Mouse (Mus musculus) frontal cortex, adult (tissue): Measurements from ENCODE around the gene Slc27a3.

Source experiments
- ATAC-seq: cut with Nextera tagmentation; 2 replicates; pipeline ENCODE4 v1.9.2; 2017; ENCODE audit warnings: mild to moderate bottlenecking, moderate library complexity, mixed read lengths; ENCODE audit not compliant: low TSS enrichment

The Slc27a3 gene

GRCm38 (mm10) chr3:90391004-90391403 is 1.3 kb upstream of the Slc27a3 start:
- no peak for ATAC-seq

DNA sequence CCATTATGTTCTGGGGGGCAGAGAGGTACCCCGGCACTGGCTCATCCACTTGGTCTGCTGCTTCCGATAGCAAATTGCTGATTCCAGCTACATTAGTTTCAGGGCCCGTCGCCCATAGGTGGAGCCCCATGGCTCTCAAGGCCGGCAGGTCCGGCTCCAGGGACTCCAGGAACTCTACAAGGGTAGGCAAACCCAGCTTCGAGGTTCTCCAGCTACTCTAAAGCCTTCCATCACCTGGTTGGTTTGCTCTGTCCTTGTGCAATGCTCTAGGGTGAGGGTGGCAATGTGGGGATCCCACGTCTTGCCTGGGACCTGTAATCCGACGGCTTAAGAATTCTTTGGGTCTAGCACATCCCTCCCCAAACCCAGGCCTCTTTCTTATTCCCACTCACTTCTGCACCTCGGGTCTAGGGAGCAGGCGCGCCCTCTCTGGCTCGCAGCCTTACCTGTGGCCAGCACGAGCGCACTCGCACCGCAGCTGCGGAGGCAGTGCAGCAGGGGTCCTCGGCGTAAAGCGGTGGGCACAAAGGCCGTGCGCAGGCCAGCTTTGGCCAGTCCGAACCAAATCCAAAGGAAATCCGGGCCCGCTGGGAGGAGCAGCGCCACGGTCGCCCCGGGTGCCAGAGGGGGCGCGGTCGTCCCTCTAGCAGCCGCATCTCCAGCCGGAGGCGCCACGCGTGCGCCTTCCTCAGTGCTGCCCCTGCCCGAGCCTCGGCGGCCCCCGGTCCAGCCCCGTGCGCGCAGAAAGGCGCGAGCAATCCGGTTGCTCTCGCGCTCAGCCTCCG is 820 bp downstream of the Slc27a3 start:
- ATAC-seq: peak; percentile 31

- no peak for ATAC-seq
Observed at GRCm38 (mm10) chr3:90388192-90388591, 1.5 kb downstream of the Slc27a3 start.

GRCm38 (mm10) chr3:90387483-90387882 is 2.3 kb downstream of the Slc27a3 start:
- ATAC-seq: no peak

- no peak for ATAC-seq
Observed at GRCm38 (mm10) chr3:90386817-90387216, 2.9 kb downstream of the Slc27a3 start.

- ATAC-seq: no peak
Observed at GRCm38 (mm10) chr3:90384851-90385375, 4.8 kb downstream of the Slc27a3 start.

DNA sequence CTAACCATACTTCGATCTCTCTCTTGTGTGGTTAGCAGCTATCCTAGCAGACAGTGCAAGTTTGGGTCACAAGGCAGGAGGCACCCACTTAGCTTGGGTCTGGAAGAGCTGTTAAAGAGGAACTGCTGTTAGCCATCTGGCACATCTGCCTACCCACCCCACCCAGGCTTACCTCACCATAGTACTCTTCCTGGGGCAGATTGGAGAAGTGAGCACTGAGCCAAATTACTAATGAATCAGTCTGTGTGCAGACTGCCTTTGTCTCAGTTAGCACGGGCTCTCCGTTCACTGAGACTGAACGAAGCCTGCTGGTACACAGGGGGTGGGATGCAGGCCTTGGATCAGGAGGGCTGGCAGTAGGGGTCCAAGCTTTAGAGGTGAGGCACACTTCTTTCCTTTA is 6.0 kb downstream of the Slc27a3 start:
- no peak for ATAC-seq

GRCm38 (mm10) chr3:90381727-90382126 is 8.0 kb downstream of the Slc27a3 start:
- ATAC-seq: no peak

DNA sequence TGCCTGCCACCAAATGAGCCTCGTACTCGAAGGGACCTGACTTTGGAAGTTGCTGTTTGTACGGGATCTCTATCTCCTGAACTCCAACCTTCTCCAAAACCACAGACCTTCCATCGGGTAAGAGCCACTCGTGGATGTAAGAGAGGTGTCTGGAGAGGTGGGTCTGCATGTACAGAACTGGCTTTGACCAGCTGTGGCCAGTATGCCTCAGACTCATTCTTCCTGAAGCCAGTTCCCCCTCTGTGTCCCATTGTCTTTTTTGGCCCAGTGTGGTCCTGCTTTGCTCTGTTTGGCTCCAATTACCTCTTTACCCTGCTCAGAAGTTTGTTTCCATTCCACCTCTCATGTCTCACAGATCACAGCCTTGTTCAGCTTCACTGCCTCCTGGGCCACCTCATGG is 11.2 kb downstream of the Slc27a3 start:
- no peak for ATAC-seq

DNA sequence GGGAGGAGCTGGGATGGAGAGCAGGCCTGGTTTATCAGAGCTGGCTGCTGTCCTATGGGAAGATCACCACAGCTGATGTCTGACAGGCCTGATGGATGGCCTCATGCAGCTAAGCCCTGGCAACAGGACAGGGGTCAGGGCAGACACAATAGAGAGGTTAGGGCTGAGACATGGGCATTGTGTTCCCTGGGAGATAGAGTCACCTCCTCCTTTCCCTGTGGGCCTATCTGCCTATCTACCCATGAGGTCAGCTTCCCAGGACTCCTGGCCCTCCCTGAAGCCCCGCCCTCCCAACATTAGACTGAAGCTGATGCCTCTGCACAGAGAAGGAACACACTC is 13.5 kb downstream of the Slc27a3 start:
- no peak for ATAC-seq

DNA sequence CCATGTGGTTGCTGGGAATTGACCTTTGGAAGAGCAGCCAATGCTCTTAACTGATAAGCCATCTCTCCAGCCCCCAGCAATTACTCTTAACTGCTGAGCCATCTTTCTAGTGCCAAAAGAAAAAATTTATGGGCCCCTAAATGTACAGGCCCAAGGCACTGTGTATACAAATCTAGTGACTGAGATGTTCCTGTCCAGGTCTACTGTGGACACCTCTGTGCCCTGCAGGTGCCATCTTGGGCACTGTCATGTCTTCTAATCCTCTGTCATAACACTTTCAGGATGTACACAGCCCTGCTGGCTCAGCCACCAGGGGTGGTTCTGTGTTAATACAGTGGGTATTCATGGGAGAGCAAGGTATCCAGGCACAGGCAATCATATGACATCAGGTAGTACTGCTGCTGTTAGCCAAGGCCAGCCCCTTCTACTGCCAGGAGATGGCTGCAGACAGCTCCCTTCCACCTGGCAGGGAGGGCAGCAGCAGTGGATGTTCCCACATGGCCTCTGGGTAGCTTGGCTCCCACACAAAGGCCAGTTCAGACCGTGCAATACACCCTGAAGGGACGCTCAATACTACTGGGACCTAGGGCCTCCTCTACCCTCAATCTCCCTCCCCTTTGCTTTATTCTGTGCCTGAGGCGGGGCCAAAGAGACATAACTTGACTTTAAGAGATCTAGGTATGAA is 14.0 kb downstream of the Slc27a3 start:
- ATAC-seq: no peak

GRCm38 (mm10) chr3:90374368-90374767 is 15.4 kb downstream of the Slc27a3 start:
- no peak for ATAC-seq

GRCm38 (mm10) chr3:90373432-90374028 is 16.2 kb downstream of the Slc27a3 start:
- peak; percentile 68 for ATAC-seq

DNA sequence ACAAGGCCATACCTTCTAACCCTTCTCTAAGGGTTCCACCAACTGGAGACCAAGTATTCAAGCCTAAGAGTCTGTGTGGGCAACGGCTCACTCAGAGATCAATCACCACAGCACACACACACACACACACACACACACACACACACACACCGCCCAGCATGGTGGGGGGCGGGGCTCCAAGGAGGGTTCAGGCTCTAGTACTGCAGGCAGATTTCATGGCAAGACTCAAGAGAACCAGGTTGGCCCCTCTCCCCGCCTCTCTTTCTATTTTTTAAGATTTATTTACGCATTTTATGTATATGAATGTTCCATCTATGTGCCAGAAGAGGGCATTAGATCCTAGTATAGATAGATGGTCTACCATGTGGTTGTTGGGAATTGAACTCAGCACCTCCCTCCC is 16.9 kb downstream of the Slc27a3 start:
- ATAC-seq: no peak

DNA sequence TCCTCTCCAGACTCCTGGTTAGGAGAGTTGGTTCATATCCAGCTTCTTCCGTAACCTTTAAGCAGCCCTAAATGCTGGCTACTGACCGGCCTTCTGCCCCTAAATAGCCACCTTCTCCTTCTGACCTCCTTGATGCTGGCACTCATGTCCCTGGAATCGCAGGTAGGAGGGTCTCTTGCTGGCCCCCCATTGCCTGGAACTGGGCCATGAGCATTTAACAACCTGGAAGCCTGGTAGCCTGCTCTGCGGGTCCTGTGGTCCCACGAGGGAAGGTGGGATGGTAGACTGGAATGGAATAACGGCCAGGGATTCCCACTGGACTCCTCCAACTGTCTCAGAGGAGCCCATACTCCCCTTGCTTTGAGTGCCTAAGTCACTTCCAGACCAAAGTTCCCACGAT is 17.9 kb downstream of the Slc27a3 start:
- no peak for ATAC-seq

DNA sequence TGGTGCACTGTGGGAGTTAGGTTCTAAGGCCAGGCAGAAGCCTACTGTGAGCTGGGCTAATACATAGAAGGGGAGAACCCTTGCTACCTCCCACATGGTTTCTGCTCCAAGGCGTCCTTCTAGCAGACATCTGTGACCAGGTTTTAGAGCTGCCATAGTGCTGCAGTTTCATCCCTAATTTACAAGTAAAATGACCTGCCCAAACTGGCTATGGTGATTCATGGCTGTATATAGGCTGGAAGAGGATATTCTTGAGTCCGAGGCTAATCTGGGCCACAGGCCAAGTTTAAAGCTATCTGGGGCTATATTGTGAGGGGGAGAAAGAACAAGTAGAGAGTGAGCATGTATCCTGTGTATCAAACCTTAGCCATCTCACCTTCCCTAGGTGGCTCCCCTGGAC is 20.7 kb downstream of the Slc27a3 start:
- peak; percentile 81 for ATAC-seq

DNA sequence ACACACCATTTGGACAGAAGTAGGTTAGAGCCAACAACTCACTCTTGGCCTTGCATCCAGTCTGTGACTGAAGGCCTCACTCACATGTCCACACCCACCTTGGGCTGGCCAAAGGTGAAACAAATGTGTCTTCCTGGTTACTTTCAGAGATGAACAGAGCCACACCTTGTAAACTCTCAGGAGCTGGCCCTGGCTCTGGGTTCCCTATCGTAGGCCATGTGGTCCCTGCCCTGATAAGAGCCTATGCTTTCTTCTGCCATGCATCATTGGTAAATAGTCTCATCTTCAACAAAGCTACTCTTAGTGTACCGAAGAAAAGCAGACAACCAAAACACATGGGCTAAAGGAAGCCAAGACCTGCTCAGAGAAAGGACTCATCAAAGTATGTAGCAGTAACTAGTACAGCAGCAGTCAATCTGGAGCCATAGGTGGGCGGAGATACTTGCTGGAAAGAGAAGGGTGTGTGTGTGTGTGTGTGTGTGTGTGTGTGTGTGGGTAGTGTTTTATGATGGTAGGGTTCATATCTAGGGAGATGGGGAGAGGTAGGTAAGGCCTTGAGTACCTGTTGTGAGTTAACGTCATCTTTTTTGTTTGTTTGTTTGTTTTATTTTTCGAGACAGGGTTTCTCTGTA is 22.6 kb downstream of the Slc27a3 start:
- ATAC-seq: no peak

DNA sequence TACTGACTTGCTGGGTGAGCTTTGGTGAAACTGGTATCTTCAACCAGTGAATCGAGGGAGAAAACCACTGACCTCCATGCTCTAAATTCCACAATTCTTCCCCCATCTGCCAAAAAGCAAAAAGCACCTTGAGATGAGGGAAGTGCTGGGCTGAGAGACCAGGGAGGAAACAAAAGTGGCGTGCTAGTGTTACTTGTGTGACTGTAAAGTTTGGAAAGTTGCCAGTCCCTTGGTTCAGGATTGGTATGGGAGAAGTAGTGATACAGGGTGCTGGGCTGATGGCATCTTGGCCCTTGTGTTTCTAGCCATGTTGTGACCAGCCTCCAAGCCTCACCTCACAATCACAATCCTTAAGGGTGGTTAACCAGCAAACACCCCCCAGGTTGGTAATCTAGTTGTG is 27.4 kb downstream of the Slc27a3 start:
- ATAC-seq: no peak

DNA sequence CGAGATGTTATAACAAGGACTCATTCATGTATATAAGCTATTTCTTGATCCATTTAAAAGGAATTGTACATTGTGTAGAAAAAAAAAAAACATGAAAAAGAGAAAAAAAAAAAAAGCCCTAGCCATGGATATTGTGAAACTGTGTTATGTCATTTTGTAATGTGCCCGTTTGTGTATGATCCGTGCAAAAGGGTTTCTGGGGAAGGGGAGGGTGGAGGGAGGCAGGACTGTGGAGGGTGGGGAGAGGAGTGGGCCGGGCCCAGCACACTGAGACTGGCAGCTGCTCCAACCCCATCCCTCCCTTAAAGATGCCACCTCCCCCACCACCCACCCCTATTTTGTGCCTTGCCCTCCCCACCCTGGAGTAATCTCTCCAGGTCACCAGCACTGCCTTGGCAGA is 28.3 kb downstream of the Slc27a3 start:
- no peak for ATAC-seq

DNA sequence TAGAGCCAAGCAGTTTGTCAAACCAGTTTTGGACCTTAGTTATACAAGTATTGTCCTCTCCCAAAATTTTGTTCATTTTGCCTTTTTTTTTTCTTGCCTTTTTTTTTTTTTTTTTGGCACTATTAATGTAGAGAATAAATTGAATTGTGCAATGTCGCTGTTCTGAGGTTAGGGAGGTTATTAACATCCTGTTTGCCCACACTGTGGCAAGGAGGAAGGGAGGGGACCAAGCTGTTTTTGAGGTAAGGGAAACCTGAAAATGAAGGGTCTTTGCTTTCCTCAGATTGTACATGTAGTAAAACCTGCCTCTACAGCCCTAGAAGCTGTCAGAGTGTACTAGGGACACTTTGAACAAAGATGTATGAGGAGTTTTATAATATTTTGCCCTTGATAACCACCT is 30.5 kb downstream of the Slc27a3 start:
- no peak for ATAC-seq

DNA sequence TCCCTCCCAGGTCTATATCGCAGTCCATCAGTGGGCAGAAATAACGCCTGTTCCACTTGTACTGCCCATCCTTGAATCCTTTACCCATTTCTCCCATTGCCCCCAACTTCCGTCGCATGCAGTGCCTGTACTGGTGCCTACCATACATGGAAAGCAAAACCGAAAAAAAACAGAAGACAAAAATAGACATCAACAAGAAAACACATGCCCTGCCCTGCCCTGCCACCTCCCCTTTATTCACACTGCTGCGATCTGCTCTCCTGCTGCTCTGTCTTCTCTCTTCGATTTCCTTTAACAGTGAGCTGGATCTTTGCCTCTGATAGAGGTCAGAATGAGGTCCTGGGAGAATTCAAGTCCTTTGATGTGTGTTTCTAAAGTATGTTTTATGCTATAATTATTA is 31.8 kb downstream of the Slc27a3 start:
- no peak for ATAC-seq

- ATAC-seq: no peak
Observed at GRCm38 (mm10) chr3:90347847-90348246, 41.9 kb downstream of the Slc27a3 start.
